Mouse (Mus musculus): ENCODE results near the gene Terf2. TPM values are rescaled to one million over a fixed set of nuclear protein-coding genes. Genes with fewer than 3 reads are reported as not detected.

Gene Terf2
- polyA plus RNA-seq, 1 experiment: 12.7 TPM

GRCm38 (mm10) chr8:107062613-107063012 lies 33.7 kb downstream of the Terf2 start:
- no peak overlapping the region for H3K4me3 ChIP-seq (ENCODE audit: extremely low read depth, insufficient read depth, insufficient read length)
- 88% methylated on average over 1 of the region's 1 CpGs for WGBS
- no peaks in the 10 kb centered on the region for H3K27me3 ChIP-seq (ENCODE audit: control insufficient read depth, insufficient read depth, low read length)
- H3K4me1 ChIP-seq (ENCODE audit: control insufficient read depth, insufficient read depth, insufficient read length): peaks cover 5% of the 10 kb centered on the region; the same call in 1 of the 2 replicates
- no peak for TF ChIP-seq POLR2A (IDR thresholded peaks at IDR 0.05; ENCODE audit: low read depth, low read length)
- no peak for TF ChIP-seq CTCF (IDR thresholded peaks at IDR 0.05; ENCODE audit: extremely low read depth, insufficient read depth, insufficient read length, insufficient replicate concordance)
- H3K36me3 ChIP-seq (ENCODE audit: control insufficient read depth, insufficient read depth, low read length): peaks cover 4% of the 10 kb centered on the region
- no peak overlapping the region for H3K27ac ChIP-seq (ENCODE audit: insufficient read depth, low read length)
- DNase-seq (ENCODE audit: low read depth in 1 of 2, low spot score in 2 of 2): no peak

DNA sequence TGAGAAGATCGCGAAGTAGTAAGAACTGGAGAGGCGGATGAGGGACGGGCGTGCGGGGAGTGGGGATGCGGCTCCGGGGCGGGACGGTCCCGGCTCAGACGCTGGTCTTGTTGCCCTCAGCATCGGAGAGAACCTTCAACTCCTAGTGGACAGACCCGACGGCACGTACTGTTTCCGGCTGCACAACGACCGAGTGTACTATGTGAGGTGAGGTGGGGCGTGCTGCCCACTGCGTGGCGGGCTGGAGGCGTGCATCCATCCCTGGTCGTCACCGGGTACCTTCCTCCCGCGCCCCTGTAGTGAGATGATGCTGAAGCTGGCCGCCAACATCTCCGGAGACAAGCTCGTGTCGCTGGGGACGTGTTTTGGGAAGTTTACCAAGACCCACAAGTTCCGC lies 39.4 kb downstream of the Terf2 start:
- Histone ChIP-seq H3K36me3 (ENCODE audit: control insufficient read depth, insufficient read depth, low read length) (peaks cover 18% of the 10 kb centered on the region), H3K4me3 (ENCODE audit: extremely low read depth, insufficient read depth, insufficient read length) (peak overlapping the region; percentile 82), H3K27me3 (ENCODE audit: control insufficient read depth, insufficient read depth, low read length) (no peaks in the 10 kb centered on the region), H3K4me1 (ENCODE audit: control insufficient read depth, insufficient read depth, insufficient read length) (peaks cover 2% of the 10 kb centered on the region), H3K27ac (ENCODE audit: insufficient read depth, low read length) (peak overlapping the region; percentile 35)
- 1% methylated on average over 33 of the region's 33 CpGs for WGBS
- no peak for DNase-seq (ENCODE audit: low read depth in 1 of 2, low spot score in 2 of 2)
- TF ChIP-seq CTCF (IDR thresholded peaks at IDR 0.05; ENCODE audit: extremely low read depth, insufficient read depth, insufficient read length, insufficient replicate concordance) (no peak), POLR2A (IDR thresholded peaks at IDR 0.05; ENCODE audit: low read depth, low read length) (no peak)

DNA sequence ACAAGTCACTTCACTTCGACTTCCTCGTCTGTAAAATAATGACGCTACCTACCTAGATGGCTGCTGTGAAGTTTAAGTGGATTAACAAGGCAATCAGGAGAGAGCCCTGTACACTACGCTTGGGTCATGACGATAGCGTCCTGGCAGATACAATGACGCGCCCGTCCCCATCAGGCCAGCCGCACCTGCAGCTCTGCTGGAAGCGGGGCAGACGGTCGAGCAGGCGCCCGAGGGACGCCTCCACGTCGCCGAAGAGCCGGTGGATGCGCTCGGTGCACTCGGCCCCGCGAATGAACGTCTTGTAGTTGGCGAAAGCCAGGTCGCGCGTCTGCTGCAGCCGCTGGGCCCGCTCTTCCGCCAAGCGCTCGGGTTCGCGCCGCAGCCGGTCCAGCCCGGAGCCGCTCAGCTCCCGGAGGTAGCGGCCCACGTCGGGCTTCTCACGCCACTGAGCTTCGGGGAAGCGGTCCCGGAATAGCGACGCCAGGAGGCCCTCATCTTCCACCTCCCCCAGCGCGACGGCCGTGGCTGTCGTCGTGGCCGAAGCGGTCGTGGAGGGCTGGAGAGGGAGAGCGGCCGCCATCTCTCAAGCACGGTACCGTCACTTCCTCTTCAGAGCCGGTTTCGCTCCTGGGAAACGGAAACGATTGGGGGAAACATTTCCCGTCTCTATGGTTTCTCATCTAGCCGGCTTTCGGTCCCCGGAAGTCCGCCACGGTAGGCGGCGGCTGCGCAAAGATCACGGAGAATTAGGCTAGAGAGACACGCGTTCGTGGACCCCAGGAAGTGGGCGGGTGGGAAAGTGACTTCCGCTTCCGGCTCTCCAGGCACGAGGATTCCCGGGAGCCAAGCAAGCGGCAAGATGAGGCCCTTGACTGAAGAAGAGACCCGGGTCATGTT lies 40.0 kb downstream of the Terf2 start, which contains the start of the genes Cog8 and Nip7:
Gene Cog8, minus strand, starts transcription at position 614 of the 897 bp plus-strand sequence.
Gene Nip7, plus strand, starts transcription at position 802 of the 897 bp plus-strand sequence.
- Histone ChIP-seq H3K36me3 (ENCODE audit: control insufficient read depth, insufficient read depth, low read length) (peaks cover 22% of the 10 kb centered on the region), H3K4me3 (ENCODE audit: extremely low read depth, insufficient read depth, insufficient read length) (peak within 1 kb of the TSS; percentile 85), H3K4me1 (ENCODE audit: control insufficient read depth, insufficient read depth, insufficient read length) (peaks cover 2% of the 10 kb centered on the region), H3K27ac (ENCODE audit: insufficient read depth, low read length) (peak within 1 kb of the TSS; percentile 81), H3K27me3 (ENCODE audit: control insufficient read depth, insufficient read depth, low read length) (no peaks in the 10 kb centered on the region)
- WGBS: under 1% methylated on average over 88 of the region's 88 CpGs
- DNase-seq (ENCODE audit: low read depth in 1 of 2, low spot score in 2 of 2): peak; percentile 93 to 95
- TF ChIP-seq POLR2A (IDR thresholded peaks at IDR 0.05; ENCODE audit: low read depth, low read length) (peak; percentile 68; the same call in 1 of the 2 replicates), CTCF (IDR thresholded peaks at IDR 0.05; ENCODE audit: extremely low read depth, insufficient read depth, insufficient read length, insufficient replicate concordance) (no peak)

- H3K27me3 ChIP-seq (ENCODE audit: control insufficient read depth, insufficient read depth, low read length): no peaks in the 10 kb centered on the region
- H3K36me3 ChIP-seq (ENCODE audit: control insufficient read depth, insufficient read depth, low read length): peaks cover 26% of the 10 kb centered on the region
- no peak for TF ChIP-seq CTCF (IDR thresholded peaks at IDR 0.05; ENCODE audit: extremely low read depth, insufficient read depth, insufficient read length, insufficient replicate concordance)
- no peak for TF ChIP-seq POLR2A (IDR thresholded peaks at IDR 0.05; ENCODE audit: low read depth, low read length)
- H3K4me3 ChIP-seq (ENCODE audit: extremely low read depth, insufficient read depth, insufficient read length): no peak overlapping the region
- H3K4me1 ChIP-seq (ENCODE audit: control insufficient read depth, insufficient read depth, insufficient read length): peaks cover 4% of the 10 kb centered on the region
- 93% methylated on average over 8 of the region's 8 CpGs for WGBS
- DNase-seq (ENCODE audit: low read depth in 1 of 2, low spot score in 2 of 2): no peak
- no peak overlapping the region for H3K27ac ChIP-seq (ENCODE audit: insufficient read depth, low read length)
Observed at GRCm38 (mm10) chr8:107052046-107052445, 44.3 kb downstream of the Terf2 start.

DNA sequence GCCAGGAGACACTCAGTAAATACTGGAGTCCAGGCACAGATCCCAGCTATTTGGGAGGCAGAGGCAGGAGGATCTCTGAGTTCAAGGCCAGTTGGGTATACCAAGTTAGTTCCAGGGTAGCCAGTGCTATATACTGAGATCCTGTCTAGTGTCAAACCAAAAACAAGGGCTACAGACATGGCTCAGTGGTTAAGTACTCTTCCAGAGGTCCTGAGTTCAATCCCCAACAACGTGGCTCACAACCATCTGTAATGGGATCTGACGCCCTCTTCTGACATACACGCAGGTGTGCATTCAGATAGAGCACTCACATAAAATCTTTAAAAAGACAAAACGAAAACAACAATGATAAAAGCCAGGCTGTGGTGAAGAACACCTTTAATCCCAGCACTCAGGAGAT lies 46.9 kb downstream of the Terf2 start:
- Histone ChIP-seq H3K27me3 (ENCODE audit: control insufficient read depth, insufficient read depth, low read length) (no peaks in the 10 kb centered on the region), H3K4me1 (ENCODE audit: control insufficient read depth, insufficient read depth, insufficient read length) (peaks cover 4% of the 10 kb centered on the region; the same call in 1 of the 2 replicates), H3K36me3 (ENCODE audit: control insufficient read depth, insufficient read depth, low read length) (peaks cover 40% of the 10 kb centered on the region), H3K27ac (ENCODE audit: insufficient read depth, low read length) (no peak overlapping the region), H3K4me3 (ENCODE audit: extremely low read depth, insufficient read depth, insufficient read length) (no peak overlapping the region)
- 86% methylated on average over 4 of the region's 4 CpGs for WGBS
- no peak for DNase-seq (ENCODE audit: low read depth in 1 of 2, low spot score in 2 of 2)
- no peak for TF ChIP-seq POLR2A (IDR thresholded peaks at IDR 0.05; ENCODE audit: low read depth, low read length)
- no peak for TF ChIP-seq CTCF (IDR thresholded peaks at IDR 0.05; ENCODE audit: extremely low read depth, insufficient read depth, insufficient read length, insufficient replicate concordance)

DNA sequence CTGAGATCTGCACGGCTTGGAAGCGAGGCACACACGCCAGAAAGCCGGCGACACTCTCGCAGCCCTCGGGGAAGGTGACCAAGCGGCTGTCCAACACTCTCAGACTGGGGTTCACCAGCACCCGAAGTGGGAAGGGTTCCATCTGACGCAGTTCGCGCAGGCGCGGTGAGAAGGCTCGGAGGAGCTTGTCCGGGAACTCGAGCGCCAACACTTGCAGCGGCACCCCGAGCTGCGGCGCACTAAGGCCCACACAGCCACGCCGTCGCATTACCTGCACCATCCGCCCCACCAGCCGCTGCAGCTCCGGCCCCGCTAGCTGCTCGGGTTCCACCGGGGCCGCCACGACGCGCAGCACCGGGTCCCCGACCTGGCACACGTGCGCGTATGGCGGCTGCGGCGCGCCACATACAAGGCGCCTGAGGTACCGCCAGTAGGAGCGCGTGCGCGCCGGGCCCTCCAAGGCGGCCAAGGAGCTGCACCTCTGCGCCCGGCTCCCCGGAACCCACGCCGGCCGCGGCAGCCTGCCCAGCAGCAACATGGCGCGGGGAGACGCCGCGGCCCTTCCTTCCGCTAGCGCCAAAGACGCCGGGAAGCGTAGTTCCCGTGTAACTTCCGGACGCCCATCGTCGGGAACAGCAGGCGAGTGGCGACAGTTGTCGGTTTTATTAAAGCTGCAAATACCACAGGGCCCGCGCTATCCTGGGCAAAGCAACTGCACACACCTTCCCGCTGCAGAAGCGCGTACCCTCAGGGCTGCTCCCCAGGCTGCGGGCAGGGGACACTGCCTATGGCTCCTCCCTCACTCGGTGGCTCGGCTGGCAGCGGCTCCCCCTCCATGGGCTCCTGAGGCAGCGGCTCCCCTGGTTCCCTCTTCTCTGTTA lies 48.0 kb downstream of the Terf2 start, which contains the start of gene Pdf:
Gene Pdf, minus strand, starts transcription at position 554 of the 881 bp plus-strand sequence.
- TF ChIP-seq POLR2A (IDR thresholded peaks at IDR 0.05; ENCODE audit: low read depth, low read length) (peak; percentile 29; the same call in 1 of the 2 replicates), CTCF (IDR thresholded peaks at IDR 0.05; ENCODE audit: extremely low read depth, insufficient read depth, insufficient read length, insufficient replicate concordance) (no peak)
- Histone ChIP-seq H3K4me3 (ENCODE audit: extremely low read depth, insufficient read depth, insufficient read length) (peak within 1 kb of the TSS; percentile 66), H3K4me1 (ENCODE audit: control insufficient read depth, insufficient read depth, insufficient read length) (peaks cover 4% of the 10 kb centered on the region; the same call in 1 of the 2 replicates), H3K27ac (ENCODE audit: insufficient read depth, low read length) (peak within 1 kb of the TSS; percentile 84), H3K27me3 (ENCODE audit: control insufficient read depth, insufficient read depth, low read length) (no peaks in the 10 kb centered on the region), H3K36me3 (ENCODE audit: control insufficient read depth, insufficient read depth, low read length) (peaks cover 47% of the 10 kb centered on the region)
- DNase-seq (ENCODE audit: low read depth in 1 of 2, low spot score in 2 of 2): peak in 1 of 2 experiments; percentile 78
- WGBS: under 1% methylated on average over 80 of the region's 87 CpGs

All from spleen, adult 2 months (tissue).